Mouse (Mus musculus): ENCODE data around the gene Rep15.

The Rep15 gene

DNA sequence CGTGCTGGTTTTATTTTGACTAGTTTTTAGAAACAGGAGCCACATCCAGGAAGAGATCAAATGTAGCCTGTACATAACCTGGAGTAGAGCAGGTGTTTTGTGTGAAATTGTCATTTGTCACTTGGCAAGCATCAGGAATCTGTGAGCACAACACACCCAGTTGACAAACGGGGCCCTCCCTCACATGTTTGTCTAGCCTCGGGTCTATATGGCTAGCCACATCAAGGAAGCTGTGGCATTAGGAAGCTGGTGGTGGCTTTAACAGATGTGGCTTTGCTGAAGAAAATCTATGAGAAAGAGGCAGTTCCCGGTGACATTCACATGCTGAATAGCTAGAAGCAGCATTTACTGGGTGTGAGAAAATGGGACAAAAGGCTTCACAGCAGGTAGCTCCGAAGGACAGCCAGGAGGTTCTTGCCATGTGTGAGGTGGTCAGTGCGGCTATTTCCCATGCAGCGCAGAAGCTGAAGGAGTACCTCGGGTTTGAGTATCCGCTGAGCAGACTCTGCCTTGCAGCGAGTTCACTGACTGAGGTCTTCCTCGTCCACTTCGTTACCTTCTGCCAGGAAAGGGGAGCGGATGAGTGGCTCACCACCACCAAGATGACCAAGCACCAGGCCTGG is at the start of gene Rep15:
Gene Rep15 (plus strand): TSS at position 282 of the 623 bp plus-strand sequence.
- no peak for DNase-seq

DNA sequence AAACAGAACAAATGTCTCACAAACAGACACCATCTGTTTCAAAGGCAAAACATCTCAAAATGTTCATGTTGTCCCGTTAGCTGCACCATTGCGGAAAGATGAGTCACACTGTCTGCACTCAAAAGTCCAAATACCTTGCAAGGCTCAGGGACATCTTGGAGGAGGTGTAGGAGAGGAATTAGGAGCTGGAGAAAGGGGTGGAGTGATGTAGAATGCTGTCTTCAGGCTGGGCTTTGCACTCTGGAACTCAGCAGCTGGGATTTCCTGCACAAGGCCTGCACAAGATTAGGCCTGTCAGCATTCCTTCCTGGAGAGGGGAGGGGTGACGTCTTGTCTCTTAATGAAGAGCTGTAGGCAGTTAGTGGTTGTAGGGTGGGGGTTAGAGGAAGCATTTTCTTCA is 47.8 kb upstream of the Rep15 start:
- DNase-seq, result peak; percentile 78

DNA sequence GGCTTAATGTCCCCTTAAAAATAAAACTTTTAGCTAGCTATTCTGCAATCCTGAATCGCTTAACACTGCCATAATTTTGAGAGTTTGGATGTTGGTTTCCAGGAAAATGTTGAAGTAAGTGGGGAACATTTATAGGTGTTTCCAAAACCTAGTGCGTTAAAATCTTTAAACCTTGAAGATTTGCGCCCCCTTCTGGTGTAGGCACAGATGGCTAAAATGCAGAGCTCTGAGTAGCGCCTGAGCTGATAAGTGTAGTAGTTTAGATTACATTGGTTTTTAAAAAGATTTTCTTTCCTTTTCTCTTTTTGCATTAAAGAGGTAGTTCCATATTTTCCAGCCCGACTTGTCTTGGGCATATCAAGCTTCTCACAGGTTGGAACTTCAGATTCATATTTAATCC is 38.1 kb upstream of the Rep15 start:
- peak; percentile 65 for DNase-seq

DNA sequence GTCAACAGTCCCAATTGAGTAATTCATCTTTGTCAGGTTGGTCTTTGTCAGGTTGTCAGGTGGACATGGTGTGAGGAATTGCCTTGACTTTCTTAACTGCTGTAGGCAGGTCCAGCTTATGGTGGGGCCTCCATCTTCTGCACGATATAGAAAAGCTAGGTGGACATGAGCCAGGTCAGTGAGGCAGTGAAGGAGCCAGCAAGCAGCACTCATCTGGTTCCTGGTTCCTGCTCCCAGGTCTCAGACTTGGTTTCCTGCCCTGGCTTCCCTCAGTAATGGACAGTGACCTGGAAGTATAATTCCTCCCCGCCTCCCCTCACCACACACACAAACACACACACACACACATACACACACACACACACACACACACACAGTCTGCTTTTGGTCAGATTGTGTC is 37.0 kb upstream of the Rep15 start:
- no peak for DNase-seq

DNA sequence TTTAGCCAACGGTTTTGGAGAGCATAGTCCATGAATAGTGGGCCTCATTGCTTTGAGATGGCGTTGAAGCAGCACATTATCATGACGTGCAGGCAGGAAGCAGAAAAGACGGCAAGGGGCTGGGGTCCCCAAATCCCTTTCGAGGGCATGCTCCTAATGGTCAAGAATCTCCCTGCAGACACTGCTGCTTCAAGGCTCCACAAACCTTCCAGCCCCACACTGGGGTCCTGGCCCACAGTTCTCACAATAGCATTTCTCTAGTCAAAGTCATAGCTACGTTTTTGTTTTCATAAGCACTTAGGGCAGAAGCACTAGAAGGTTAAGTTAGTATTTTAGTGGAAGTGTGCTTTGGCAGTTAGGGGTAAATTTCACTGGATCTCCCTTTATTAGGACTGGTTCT is 36.5 kb upstream of the Rep15 start:
- DNase-seq, result no peak

DNA sequence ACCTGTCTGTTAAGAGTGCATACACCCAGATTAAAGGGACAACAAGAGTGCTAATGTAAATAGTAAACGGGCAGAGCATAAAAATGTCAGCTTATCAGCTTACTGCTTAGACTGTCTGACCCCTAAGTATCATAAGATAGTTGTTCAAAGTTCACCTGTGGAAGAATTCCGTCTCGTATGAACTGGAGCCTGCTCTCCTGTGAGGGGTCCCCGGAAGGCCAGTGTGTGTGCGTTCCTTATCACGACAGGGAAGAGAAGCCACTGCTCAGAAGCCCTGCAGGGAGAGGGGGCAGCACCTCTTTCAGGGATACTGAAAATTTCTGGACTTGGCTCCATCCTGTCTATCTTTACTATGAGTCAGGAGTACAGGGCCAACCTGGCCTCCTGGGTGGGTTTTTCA is 35.4 kb upstream of the Rep15 start:
- DNase-seq, result no peak

DNA sequence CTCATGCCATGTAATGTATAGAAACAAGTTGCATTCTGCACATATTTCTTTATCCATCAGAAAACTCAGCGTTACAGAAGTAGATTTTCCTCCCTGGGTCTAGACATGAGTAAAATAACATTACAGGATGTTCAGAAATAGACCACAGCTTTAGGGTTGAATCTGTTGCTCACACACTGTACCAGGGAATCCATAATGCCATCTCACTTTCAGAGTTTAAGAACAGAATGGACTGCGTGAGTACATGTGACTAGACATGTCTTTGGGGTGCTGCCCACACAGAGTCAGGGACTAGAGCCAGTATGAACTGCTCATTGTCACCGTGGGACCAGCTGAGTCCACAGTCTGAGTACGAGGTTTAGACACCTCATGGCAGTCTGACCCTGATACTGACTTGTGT is 33.7 kb upstream of the Rep15 start:
- no peak for DNase-seq

DNA sequence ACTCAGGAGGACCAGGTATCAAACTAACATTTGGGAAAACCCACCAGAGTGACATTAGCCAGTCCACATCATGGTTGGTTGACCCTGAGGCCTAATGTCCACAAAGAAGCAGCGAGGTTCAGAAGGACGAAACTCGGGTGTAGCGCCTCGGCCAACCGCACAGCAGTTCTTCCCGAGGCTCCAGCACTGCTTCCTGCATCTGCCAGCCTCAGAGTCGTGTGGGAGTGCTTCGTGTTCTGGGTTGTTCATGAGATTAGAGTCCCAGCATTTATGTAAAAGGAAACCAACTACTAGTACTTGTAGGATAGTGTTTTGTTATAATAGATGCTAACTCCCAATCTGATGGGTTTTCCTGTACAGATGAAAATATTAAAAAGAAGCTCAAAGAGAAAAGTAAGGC is 33.1 kb upstream of the Rep15 start:
- DNase-seq, result peak; percentile 69

DNA sequence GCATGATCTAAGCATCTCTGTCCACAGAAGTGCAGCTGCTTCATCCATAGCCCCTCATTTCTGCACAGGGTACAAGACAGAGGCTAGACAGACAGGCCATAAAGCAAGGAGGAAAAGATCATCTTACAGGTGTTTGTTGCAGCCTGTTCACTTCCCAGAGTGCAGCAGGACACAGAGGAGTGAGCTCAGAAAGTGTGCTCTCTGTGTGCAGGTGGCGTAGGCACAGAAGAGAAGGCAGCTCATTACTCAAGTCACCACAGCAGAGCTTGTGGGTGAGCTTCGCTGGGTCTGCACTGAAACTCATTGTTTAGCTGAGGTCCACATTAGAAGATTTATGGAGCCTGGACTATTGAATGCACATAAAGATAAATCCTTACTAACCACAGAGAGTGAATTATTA is 32.6 kb upstream of the Rep15 start:
- DNase-seq, result peak; percentile 30

DNA sequence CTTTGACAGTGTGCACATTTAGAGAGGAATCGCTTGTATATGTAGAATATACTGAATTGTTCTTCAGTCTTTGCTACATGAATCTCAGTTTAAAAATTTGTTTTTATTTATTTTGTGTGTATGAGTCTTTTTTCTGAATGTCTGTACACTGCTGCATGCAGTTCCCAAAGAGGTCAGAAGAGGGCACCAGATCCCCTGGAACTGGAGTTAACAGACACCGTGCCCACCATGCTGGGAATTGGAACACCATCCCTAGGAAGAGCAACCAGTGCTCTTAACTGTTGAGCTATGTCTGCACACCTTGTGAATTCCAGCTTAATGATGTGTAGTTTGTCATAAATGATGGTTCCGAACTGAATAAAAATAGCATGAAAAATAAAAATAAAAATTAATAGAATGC is 24.2 kb upstream of the Rep15 start:
- DNase-seq, result no peak

DNA sequence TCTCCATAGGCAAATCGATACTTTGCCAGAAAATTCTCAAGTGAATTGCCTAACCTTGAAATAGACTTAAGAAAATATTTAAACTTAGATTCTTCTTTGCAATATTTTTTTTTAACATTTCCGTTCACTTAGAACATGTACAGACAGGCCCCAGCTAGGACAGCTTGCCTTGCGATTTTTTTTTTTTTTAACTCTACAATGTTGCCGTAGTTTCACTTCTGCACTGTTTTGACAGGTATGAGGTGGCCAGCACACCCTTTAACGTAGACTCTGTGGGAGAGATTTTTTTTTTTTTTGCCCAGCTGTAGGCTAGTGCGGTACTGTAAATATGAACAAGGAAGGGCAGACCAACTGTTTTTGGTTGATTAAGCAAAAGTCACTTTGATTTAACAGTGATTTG is 22.0 kb upstream of the Rep15 start:
- no peak for DNase-seq

DNA sequence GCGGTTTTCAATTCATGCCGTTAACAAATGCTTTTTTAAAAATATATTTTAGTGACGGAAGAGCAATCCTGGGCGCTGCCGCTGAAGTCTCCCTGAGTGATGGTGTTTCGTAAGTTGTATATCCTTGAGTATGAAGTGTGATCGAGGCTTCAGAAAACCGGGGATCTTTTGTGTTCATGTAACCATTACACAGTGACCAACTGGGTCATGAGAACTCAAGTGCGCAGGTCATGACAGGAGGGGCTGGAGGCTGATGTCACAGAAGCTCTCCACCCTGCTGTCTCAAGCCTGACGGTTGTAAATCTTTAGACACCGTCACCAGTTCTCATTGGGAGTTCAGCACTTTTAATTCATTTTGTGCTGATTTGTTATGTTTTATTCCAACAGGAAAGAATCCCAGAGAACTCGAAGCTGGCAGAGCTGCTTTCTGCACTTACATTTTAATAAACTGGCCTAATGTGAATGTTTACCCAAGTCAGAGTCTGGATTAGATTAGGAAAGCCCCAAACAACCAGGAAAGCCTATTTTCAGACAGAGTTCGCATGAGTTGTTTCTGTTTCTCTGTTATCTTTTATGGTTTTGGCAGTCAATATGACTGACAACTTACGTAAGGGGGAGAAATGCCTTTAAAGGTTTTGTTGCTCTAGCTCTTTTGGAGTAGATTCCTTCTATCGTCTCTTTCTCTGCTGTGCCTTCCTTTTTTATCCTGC is 21.4 kb upstream of the Rep15 start:
- no peak for DNase-seq

DNA sequence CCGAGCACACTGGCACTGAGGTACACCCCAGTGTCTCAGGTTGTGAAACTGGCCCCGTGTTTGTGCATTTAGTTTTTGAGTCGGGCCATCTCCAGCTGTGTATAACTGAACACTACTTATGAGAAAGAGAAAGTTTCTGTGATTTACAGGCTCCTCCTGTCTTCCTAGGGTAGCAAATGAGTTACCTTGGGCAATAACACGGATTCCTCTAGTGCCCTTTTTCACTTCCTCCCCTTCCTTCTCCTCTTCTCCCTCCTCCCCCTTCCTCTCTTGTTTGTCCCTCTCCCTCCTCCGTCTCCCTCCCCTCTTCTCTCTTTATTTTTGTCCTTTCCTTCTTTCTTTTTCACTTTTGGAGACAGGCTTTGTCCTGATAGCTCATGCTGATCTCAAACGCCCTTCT is 20.8 kb upstream of the Rep15 start:
- no peak for DNase-seq

DNA sequence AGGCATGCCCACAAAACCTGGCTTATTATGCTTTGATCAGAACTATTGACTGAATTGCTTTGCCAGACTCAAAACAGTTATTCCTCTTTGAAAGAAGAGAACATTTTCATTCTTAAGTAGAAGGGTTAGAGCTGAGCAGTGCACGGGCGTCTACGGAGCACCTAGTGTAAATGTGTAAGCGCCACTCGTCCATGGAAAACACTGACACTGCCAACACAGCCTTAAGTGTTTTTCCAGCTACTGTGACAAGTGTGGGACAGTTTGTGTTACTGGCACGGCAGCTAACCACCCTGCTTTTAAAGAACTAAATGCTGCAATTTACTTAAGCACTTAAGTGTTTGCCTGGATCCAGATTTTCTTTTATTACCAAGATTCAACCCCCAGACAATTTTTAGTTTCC is 20.4 kb upstream of the Rep15 start:
- no peak for DNase-seq

DNA sequence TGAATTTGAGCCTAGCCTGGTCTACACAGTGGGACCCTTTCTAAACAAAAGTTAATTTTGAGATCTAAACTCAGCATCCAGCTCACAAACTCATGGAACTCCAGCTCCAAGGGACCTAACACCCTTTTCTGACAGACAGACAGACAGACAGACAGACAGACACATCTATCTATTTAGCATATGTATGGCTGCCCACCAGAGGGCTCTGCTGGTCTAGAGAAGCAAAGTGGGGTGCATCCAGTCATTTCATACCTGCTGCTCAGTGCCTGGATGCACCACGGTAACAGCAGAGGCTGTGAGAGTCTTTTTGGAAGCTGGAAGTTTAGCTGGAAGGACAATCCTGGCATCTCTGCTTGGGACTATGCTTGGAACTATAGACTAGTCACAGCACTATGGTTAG is 18.8 kb upstream of the Rep15 start:
- DNase-seq, result no peak

DNA sequence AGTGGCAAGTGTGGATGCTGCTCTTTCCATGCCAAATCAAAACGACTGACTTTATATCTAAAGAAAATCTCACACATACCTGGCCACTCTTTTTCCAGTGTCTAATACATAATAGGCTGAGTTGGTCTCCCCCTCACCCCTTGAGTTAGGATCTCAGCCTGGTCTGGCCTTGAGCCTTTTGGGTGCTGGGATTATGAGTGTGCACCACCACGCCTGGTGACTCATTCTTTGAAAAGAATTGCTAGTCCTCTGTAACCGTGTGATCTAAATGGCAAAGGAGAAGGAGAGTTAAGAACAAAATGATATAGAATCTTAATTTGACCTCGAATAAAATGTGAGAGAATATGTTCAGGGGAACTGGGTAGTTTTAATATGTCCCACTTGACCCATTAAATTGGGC is 14.5 kb upstream of the Rep15 start:
- no peak for DNase-seq

DNA sequence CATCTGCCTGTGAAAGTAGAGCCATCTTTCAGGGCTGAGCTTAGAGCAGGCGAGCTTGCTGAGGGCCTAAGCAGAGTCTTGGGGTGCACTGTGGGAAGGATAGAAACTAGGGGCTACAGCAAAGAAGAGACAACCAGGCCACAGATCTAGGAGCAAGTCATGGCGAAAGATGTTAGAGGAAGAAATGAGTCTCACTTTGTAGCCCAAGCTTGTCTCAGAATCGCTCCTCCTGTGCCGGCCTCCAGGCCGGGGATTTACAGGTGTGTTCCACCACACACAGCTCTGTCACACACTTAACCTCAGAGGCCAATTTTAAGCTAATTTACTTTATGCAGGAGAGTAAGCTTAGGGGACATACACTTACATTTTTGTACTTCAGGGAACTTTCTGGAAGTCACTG is 14.0 kb upstream of the Rep15 start:
- no peak for DNase-seq

DNA sequence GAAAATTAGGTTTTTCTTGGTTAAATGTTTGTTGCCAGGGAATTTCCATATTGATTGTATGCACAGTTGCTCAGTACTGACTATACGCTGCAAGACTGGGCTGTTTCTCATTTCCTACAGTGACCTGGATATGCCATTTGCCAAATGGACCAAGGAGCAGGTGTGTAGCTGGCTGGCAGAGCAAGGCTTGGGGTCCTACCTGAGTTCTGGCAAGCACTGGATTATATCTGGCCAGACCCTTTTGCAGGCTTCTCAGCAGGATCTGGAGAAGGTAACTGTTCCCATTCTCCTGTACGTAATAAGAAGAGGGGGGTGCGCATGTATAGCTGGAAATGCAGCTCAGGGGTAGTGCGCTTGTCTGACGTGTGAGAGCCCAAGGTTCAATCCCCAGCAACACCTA is 11.2 kb upstream of the Rep15 start:
- no peak for DNase-seq

DNA sequence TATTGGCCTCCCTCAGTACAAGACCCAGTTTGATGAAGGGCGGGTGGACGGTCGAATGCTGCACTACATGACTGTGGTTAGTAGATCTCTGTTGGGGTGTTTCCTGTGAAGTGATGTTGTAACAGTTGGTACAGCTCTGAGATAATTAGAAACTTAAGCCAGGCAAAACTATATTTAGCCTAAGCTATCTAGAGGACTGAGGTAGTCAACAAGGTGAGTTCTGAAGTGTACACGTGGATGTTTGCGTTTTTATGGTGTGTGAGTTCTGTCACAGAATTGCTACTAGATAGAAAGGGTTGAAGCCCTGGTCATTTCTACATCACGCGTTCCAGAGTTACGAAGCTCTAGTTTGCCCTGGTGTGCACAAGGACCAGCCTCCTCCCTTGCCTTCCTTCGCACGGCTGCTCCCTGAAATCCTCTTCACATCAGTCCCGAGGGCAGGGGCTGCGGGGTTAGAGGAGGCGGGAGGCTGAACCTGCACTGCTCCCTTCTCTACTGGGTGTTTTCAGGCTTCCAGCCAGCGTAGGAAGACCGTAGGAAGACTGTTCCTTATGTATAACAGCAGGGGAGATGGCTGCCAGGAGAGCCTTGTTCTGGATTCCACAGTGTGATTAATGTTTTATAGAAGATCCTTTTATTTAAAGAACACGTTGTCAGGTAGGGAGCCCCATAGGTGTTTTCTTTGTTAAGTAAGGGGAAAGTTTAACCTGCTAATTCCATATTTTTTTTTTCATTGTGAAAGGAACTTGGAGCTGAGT is 9.8 kb upstream of the Rep15 start:
- peak; percentile 20 for DNase-seq

DNA sequence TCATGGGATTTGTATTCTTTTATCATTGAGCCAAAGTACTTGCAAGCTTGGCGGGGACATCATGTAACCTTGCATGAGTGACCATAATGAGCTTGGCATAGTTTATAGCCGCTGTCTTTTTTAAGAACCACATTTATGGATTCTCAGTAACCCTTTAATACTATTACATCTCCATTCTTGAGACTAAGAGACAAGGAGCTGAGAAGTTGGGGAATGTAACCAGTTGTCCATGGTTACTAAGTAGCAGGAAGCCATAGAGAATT is 9.3 kb upstream of the Rep15 start:
- DNase-seq, result no peak

DNA sequence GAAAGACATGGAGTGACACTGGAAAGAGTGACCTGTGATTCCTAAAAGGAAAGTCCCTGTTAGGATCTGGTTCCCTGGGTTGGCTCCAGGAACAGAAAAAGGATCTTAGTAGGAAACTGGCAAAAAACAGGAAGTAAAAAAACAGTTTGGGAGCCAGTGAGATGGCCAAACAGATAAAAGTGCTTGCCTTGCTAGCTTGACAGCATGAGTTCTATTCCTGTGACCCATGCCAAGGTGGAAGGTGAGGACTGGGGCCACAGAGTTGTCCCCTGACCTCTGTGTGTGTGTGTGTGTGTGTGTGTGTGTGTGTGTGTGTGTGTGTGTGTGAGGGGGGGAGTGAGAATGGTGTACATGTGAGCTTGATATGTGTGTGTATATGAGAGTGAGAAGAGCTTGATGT is 8.8 kb upstream of the Rep15 start:
- DNase-seq, result no peak

DNA sequence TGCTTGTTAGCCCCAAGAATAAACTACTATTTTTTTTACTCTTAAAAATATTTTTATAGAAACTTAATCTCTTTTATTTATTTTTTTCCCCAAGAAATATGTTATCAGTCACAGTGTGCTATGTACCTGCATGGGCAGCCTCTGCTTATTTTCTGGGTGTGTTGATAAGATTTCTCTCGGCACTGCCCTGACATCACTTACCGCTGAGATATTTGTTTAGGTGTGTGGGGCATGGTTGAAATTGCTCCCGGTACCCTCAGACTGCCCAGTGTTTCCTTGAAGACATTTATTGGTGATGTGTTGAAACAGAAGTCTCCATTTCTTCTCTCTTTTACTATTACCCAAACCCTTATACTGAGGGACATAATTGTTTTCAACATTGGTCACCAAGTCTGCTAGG is 7.6 kb upstream of the Rep15 start:
- no peak for DNase-seq

DNA sequence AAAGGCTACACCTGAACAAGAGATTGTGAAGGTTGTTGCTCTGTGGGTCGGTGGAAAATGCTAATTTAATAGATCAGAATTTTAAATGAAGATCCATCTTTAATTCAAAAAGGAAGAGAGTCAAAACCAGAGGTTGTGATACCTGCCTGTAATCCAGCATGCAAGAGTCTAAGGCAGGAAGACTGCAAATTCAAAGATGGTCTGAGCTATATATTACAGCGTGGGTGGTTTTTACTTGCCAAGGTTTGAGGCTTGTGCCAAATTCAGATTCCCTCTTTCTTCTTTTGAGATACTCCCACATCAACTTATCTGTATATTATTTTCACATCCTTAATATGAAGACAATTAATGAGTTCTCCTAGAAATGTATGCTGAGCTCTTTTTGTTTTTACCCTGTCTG is 4.0 kb upstream of the Rep15 start:
- no peak for DNase-seq

DNA sequence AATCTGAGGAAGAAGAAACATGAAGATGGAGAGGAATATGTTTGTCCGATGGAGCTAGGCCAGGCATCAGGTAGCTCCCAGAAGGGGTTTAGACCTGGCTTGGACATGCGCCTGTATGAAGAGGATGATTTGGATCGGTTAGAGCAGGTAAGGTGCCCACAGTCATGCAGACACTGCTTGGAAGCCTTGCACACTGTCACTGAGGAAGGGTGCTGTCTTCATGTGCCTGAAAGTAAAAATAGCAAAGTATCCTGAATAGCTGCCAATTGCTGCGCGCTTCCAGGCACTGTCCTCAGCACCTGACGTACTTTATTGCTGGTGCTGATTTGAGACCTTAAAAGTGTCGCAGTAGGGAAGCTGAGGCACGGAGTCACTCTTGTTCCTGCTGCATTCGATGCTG is 2.8 kb upstream of the Rep15 start:
- no peak for DNase-seq

Data from right cerebral cortex, adult 18-20 months (tissue).